Mouse (Mus musculus): ENCODE data around the gene Fam76a. TPM values are rescaled to one million over a fixed set of nuclear protein-coding genes. Genes with fewer than 3 reads are reported as not detected.

Gene Fam76a
- polyA plus RNA-seq (2012; rRNA removed), result 44.0 and 44.7 TPM in 2 replicates

DNA sequence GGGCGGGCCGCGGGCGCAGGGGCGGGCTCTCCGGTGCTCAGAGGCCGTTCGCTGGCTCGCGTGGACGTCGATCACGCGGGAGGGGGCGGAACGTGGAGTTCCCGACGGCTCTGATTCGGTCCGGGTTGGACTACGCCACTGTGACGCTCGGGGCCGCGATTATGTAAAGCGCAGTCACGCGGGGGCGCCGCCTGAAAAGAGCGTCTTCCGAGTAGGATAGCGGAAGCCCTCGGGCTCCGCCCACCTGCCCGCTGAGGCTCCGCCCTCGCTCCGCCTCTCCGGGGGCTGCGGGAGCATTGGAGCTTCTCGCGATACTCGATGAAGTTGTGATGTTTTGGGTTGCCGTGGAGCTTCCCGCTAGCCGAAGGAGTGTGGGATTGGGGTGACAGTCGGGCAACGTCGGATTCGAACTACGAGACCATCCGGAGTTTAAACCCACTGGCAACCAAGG lies at the start of gene Fam76a:
Gene Fam76a, minus strand, starts transcription at position 1 of the 451 bp plus-strand sequence.
- peak; percentile 97 for DNase-seq (ENCODE audit: low spot score)

DNA sequence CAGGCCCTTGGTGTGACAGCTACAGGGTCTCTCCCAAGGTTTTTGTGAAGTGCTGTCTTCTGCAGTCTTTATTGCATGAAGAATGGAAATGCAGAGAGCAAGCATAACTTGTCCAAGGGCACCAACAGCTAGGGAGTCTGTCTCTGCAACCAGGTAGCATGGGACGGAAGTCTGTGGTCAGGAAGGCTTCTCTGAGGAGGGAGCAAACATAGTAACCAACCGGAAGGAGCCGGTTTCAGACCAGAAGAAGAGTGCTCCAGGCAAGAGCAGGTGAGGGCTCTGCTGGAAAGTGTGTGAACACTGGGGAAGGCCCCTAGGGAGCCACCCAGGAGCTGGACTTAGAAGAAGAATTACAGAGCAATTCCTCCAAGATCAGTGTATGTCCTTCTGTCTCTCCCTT lies 49.7 kb upstream of the Fam76a start:
- no peak for DNase-seq (ENCODE audit: low spot score)

DNA sequence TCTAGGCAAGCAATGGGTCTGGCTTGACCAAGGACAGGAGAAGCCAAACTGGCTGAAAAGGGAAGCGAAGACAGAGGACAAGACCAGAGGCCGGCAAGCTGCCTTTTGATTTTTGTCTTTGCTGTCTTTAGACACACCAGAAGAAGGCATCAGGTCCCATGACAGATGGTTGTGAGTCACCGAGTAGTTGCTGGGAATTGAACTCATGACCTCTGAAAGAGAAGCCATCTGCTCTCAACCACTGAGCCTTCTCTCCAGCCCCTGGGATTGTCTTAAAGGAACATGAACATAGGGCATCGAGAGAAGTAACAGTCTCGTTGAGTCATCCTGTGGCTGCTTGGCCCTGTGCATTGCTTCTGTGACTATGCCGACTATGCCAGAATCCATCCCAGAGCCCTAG lies 49.2 kb upstream of the Fam76a start:
- no peak for DNase-seq (ENCODE audit: low spot score)

DNA sequence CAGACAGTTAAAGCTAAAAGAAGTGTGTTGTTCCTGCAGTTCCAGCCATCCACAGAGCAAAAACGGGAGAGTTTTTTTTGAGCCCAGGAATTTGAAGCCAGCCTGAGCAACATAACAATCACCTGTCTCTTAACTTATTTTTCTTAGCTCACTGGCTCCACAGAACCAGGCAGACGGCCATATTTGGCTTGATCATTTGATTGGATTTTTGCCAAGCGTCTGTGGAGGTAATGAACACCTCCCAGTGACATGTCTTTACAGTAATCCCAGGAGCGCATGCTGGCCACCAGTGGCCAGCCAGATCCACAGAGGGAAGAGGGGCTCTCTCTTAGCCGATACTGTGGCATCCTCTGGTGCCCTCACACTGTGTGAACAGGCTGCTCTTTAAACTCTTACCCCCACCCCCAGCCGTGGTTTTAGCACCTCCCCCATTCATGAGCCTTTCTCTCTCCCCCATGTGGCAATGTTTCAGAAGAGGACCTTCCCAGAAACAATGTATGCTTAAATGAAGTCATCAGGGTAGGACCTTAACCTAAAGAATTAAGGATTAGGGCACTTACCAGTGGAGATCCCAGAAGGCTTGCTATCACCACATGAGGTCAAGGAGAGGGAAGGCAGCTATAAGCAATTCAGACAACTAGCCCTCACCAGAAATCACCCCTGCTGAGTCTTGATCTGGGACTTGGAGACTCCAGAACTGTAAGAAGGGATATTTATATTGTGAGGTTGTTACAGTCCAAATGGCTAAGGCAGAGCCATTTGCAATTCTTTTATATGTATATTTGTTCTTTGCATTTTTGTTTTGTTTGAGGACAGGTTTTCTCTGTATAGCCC lies 46.0 kb upstream of the Fam76a start:
- DNase-seq (ENCODE audit: low spot score), result no peak

DNA sequence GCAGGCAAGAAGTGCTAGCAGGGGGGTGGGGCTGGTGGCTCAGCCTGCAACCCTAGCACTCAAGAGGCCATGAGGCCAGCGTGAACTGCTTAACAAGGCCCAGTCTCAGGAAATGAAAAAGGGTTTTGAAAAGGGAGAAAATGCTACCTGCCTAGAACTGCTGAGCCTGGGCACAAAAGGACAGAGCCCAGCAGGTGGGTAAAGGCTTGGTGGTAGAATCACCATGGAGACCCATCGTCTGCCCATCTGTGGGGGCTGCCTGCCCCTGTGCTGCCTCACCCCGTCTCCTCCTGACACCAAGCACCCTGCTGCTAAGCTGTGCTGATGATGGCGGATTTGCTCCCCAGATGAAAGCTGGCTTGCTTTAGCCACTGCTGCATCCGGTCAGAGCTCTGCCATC lies 42.1 kb upstream of the Fam76a start:
- no peak for DNase-seq (ENCODE audit: low spot score)

DNA sequence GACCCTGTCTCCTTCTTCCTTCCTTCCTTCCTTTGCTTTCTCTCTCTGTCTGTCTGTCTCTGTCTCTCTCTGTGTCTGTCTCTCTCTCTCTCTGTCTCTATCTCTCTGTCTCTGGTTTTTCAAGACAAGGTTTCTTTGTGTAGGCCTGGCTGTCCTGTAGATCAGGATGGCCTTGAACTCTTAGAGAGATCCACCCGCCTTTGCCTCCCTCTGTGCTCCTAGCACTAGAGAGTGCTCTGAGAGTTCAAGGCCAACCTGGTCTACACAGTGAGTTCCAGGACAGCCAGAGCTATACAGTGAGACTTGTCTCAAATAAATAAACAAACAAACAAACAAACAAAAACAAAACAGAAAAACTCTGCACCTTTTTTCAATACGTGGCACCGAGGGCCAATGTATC lies 41.7 kb upstream of the Fam76a start:
- no peak for DNase-seq (ENCODE audit: low spot score)

DNA sequence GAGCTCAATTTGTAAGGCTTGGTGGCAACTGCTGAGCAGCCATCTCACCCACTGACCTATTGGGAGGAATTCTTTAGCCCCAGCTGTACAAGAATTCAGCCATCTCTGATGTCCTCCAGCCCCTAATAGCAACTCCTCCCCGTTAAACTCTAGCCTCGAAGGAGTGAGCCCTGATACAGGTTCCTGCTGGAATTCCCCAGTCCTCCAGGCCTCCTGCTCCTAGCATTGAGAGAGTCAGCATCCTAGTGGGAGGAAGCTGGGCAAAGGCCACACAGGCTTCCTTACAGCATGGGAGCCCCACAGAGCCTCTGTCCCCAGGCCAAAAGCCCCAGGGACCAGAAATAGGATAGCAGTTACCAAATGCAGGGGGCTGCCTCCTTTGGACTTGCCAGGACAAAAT lies 41.1 kb upstream of the Fam76a start:
- DNase-seq (ENCODE audit: low spot score), result no peak

DNA sequence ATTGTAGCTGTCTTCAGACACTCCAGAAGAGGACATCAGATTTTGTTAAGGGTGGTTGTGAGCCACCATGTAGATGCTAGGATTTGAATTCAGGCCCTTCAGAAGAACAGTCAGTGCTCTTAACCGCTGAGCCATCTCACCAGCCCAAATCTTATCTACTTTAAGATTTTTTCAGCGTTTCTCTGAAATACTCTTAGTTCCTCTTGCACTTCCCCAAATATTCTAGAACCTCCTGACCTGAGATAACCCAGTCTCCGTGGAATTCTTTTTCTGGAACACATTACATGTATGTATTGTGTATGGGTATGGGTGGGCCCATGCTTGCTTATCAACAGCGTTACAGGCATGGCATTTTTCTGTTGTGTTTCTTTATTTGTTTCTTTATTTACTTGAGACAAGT lies 40.3 kb upstream of the Fam76a start:
- DNase-seq (ENCODE audit: low spot score), result no peak

DNA sequence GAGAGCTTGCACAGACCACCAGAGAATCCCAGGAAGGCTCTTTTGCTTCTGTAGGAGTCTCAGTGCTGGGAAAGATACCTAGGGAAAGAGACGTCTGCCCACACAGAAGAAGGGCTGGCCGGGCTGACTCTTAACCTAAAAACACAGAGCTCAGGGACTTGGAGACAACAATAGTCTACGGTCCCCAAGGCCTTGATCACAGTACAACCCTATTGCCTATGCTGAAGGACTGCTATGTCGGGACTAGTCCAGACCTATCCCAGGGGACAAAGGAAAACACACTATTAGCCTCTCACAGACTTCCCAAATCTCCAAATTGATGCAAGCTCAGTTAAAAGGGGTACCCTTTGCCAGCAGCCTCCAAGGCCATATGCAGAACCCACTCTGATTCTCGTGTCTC lies 39.5 kb upstream of the Fam76a start:
- no peak for DNase-seq (ENCODE audit: low spot score)

DNA sequence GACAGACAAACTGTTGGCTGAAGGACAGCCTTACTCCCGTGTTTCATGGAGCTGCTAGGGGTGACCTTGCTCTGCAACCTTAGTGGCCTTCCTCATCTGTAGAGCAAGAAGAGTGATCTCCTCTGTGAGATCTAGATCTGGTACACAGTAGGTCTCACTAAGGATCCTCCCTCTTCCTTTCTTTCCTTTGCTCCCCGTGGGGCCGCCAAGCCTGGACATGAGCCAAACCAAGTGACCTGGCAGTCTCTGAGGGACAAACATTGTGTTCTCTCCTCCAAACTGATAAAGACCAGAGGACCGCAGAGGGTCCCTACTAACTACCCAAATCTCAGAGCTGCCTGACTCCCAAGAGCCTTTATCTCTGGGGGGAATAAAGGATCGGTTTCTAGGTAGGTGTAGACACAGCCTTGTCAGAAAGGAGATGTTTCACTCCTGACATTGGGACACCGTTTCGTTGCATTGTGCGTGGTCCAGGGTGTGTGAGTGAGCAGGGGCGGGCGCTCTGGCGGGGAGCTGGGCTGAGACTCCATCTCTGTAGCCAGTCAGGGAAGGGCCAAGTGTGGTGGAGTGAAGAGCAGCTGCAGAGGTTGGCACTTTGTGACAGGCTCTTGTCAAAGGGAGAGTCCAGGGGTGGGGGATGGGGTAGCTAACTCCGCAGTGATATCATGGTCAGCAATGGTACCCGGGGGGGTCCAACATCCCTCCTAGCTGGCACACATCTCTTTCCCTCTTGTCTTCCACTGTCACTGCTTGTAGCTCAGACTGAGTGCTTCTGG lies 38.7 kb upstream of the Fam76a start:
- no peak for DNase-seq (ENCODE audit: low spot score)

DNA sequence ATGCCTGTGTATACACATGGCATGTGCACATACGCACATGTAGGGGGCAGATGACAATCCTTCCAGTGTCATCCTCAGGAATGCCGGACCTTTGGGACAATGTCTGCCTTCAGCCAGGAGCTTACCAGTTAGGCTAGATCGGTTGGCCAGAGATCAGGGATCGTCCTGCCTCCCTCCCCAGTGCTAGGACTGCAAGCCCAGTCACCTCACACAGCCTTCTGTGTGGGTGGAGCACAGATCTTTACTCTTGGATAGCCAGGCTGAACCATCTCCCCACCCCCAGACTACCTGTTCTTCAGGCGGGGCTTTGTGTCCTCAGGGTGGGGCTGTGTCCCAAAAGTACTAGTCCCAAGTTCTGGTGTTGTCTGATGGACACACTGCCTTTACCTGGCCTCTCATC lies 38.0 kb upstream of the Fam76a start:
- no peak for DNase-seq (ENCODE audit: low spot score)

DNA sequence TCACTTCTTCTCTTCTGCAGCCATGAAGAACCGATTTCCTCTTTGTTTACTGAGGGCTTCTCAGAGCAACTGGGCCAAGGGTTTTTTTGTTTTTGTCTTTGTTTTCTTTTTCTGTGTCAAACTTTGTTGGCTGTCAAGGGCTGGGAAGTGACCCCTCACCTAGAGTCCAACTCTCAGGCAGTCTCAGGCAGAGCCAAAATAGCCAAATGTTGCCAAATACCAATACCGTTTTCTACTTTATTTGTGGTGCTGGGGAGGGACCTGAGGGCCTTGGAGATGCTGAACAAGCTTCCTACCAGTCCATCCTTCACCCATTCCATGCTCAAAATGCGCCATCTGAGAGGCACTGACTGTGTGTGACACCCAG lies 37.3 kb upstream of the Fam76a start:
- no peak for DNase-seq (ENCODE audit: low spot score)

DNA sequence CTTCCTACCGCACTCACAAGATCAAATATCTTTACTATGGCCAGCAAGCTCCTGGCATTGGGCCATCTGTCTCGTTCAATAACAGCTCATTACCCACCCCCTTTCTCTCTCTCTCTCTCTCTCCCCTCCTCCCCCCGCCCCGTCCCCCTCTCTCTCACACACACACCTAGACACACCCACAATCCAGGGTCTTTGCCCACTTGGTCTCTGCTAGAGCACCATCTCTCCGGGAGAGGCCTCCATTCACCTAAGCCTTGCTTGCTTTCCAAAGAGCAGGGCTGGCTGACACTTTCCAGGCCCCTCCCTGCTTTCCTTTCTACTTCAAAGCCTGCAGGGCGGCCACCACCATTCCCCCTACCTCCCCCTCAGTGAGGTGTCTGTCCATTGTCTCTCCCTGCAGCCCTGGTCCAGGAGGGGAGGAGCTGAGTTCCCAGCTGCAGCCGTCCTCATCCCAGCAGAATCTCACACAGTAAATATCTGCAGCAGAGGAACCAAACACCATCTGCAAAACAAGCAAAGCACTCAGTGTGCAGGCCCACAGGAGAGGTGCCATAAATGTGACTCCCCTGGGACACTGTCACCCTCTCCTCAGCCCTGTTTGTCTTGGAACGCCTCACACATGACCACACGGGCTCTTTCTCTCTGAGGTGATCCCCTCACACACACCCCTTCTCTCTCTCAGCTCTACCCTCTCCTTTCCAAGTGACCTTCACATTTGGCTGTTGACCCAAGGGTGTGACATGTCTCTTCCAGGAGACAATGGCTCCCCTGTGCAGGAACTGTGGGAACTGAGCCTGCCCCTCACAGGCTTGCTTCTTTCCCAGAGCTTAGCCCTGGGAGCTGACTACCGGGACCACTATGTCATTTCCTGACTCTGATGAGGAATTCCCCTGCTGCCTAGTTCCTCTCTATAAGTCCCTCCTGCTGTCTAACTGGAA lies 36.7 kb upstream of the Fam76a start:
- DNase-seq (ENCODE audit: low spot score), result no peak

DNA sequence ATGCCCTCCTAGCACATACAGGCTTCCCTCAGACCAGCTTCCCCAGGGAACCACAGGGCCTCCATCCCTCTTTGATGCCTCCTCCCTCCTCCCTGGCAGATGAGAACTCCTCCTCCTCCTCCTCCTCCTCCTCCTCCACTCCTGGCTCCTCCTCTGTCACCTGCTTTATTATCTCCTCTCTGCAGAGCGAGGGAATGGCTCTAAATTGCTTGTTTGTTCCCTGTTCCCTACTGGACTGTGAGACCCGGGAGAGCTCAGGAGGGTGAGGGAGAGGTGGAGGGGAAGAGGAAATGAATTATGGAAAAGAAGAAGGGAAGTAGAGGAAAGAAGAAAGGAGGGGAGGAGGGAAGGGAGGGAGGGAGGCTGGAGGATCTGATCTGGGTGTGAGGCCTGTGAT lies 33.0 kb upstream of the Fam76a start:
- DNase-seq (ENCODE audit: low spot score), result no peak

DNA sequence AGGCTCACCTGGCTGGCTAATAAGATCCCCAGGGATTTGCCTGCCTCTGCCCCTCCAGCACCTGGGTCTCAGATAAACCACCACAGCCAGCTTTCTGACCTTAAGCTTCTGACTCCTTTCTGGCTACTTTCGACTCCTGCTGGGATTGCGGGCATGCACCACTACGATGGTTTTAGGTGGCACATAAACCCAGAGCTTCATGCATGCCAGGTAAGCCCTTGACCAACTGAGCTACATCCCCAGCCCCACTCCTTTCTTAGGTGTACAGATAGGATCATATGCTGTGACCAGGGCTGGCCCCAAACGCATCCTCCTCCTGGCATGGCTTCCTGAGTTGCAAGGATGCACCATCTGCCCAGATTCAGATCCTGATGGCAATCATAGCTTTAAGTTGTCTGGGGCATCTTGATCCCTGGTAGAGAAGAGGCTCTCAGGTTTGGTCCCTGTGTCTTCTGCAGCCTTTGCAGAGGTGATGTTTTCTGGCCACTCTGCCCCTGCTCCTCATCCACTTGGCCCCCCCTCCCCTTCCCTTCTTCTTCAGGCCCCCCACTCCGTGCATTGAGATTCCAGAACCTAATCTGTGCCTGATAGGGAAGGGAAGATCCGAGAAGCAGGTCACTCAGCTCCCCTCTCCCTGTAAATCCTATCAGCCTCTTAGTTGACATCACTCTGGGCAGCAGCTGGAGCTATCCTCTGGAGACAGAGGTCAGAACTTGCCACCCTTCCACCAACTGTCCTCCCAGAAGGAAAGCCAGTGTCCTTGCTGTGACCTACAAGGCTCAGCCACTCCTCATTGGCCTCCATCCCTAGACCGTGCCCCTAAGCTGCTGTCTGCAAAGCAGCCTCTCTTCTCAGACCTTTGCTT lies 32.4 kb upstream of the Fam76a start:
- no peak for DNase-seq (ENCODE audit: low spot score)

DNA sequence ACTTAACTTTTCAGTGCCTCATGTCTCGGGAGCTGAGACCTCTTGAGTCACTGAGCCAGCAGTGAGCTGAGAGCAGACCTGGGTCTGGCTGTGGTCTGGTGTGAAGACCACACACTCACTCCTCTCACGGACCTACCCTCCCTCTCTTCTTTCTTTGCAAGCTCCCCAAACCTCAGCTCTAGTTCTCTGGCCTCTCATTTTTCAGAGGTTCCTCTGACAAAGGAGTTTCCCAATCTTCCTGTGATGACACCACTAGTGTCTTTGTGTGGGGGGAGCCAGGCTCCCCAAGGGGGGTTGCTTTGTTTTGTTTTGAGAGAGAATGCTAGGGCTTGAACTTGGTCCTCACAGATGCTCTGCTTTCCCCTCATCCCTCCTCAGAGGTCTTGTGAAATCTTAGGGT lies 28.6 kb upstream of the Fam76a start:
- no peak for DNase-seq (ENCODE audit: low spot score)

DNA sequence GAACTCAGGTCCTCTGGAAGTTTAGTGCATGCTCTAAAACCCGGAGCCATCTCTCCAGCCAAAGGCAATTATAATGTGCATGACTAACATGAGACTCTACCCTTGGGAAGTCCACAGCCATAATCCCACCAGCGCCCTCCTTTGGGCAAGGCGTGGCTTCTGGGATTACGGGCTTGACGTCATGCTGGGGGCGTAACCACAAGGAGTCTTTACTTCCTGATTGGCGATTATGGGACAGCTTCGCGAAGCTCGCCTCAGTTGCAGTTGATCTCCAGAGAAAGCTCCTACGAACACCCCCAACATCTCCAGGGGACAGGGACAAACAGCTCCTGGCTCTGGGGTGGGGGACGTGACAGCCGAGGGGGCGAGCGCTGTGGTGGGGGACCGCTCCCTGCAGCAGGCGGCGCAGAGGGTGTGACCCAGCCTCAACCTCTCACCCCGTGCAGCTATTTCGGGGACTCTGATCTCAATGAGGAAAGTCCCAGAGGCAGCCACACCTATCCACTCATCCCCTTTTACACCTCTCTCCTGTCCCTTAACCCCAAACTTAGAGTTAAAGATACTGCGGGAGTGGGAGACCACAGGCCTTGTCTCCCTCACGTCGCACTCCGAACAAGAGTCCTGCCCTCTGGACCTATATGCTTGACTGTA lies 27.6 kb upstream of the Fam76a start:
- no peak for DNase-seq (ENCODE audit: low spot score)

DNA sequence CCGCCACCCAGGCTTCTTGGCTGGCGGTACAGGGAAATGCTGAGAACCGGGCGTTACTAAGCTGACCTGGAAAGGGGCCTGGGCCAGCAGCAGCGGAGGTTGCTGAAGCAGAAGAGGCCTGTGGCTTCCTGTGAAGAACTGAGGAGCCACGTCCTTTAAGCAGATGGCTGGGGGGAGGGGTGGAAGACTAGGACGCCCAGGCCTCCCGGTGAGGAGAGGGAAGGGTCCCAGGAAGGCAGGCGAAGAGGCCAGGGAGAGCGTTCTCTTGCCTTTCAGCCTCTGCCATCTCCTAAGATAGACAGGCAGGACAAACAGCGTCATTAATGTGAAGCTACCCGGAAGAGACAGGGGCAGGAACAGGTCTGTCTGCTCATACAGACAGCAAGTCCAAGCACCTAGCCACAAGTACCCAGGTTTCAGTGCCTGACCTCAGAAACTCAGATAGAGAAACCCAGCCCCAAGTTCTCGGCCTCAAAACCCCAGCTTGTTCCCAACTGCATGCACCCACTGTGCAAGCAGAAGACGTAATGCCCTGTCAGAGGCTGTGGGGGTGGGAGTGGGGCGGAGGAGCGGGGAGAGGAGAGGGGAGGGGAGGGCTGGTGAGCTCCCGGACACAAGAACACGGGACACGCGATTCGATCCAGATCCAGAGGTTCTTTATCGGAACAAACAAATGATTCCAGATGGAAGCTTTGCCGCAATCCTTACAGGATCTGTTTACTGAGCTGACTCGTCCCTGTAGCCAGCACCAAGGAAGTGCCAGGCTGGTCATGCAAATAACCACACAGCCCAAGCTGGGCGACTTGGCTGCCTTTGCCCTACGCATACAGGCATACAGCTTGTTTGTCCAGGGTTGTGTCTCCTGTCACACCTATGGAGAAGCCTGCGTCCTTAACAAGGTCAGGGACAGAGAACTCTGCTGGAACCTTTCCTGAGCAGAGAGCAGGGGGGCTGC lies 24.0 kb upstream of the Fam76a start:
- peak; percentile 47 for DNase-seq (ENCODE audit: low spot score)

DNA sequence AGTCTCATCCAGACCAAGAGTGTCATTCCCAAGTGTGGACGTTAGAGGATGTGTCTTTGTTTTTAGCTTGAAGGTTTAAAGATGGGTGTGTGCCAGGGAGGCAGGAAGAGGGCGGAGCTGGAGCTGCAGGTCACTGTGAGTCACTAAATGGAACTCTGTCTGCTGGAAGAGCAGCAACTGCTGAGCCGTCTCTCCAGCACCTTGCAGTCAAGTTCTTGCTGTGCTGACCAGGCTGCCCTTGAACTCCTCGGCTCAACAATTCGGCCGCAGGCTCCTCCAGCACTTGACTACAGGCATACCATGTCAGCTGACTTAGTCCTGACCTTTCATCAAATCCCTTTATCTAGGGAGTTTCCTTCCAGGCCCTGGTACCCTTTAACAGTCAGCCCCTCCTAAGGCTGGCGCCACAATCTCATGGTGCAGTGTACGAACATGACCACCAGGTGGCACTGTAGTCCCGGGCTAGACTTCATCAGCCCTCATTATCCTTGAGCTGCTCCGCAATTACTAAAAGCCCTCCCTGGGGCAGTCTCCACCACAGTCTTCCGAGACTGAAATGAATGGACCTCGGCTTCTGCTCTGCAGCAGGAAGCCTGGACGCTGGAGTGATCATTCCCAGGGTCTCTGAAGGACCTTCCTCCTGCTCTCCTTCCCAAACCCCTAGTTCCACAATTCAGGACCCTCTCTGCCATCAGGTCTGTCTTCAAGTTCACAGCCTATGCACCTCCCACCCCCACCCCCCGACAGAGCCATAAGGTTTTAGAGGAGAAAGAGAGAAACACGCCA lies 23.1 kb upstream of the Fam76a start:
- peak; percentile 80 for DNase-seq (ENCODE audit: low spot score)
